Comparison of ENCODE assay signal across 8 mouse cellular contexts in genomic region chr14:37135127-37135593, GRCm38 (mm10). TPM values are rescaled to one million over a fixed set of nuclear protein-coding genes. Genes with fewer than 3 reads are reported as not detected.
A peak's percentile ranks its signal among the peaks of the same experiment; 100 is the strongest.
DNase-seq lines count a peak whose midpoint lies in the region; ATAC-seq lines count a peak whose summit lies in the region.

Gene Ghitm (minus strand): TSS chr14:37135272.

- peak; percentile 98 for DNase-seq in adipocyte (ENCODE audit: low spot score)
- peak; percentile 99 for DNase-seq in embryo, embryonic 10 days (ENCODE audit: low spot score)
- DNase-seq in gastrocnemius, postnatal 10 days = peak; percentile 89
- DNase-seq in induced T-regulatory cell, adult 2 months (ENCODE audit: low read depth) = peak; percentile 98
- peak; percentile 98 to 99 for DNase-seq in left cerebral cortex, adult 9 months (ENCODE audit: low spot score in 2 of 2)
- peak; percentile 95 for DNase-seq in right cerebral cortex, postnatal 14 days
- DNase-seq in urinary bladder, postnatal 36 days (ENCODE audit: low spot score in 2 of 2) = peak; percentile 95 to 97

- ATAC-seq in megakaryocyte progenitor cell, adult 5-6 weeks (replicated peaks; ENCODE audit: poor library complexity) = peak; percentile 96

RNA-seq across cellular contexts. Expression of gene Ghitm, which starts in this region (rescaled TPM):
- total RNA-seq in gastrocnemius, postnatal 10 days (2021) = 100 to 1,000 TPM; 217 to 232 TPM
- 106 and 118 TPM in 2 replicates for total RNA-seq in megakaryocyte progenitor cell, adult 5-6 weeks (2015)
- total RNA-seq in megakaryocyte progenitor cell, adult 5-6 weeks (2017) = 124 and 128 TPM in 2 replicates

Comparison
In these comparisons a context has a peak if more than half of its experiments do, and no peak if none do; other contexts are left out.
1. Peak in every context shown above with its lines: DNase-seq and ATAC-seq.